Mouse (Mus musculus): ENCODE results near the gene Eif2b3. TPM values are rescaled to one million over a fixed set of nuclear protein-coding genes. Genes with fewer than 3 reads are reported as not detected.

The Eif2b3 gene
- polyA plus RNA-seq, 1 experiment: 24.0 TPM

DNA sequence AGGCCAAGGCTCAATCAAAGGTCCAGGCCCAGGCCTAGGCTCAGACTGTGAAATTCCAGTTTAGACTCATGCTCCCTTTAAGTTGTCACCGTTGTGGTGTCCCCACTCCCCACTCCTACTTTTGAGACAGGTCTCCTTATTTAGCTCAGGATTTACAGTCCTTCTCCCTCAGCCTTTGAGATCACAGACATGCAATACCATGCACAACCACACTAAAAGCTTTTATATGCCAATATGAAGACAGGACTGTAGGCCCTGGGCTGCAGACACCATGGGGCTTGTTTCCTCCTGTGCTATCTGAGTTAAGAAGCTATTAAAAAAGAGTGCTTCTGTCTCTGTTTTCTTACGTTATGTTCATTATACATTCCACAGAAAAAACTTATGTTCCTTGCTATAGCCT is 1.5 kb upstream of the Eif2b3 start:
- DNase-seq (ENCODE audit: low spot score): no peak

DNA sequence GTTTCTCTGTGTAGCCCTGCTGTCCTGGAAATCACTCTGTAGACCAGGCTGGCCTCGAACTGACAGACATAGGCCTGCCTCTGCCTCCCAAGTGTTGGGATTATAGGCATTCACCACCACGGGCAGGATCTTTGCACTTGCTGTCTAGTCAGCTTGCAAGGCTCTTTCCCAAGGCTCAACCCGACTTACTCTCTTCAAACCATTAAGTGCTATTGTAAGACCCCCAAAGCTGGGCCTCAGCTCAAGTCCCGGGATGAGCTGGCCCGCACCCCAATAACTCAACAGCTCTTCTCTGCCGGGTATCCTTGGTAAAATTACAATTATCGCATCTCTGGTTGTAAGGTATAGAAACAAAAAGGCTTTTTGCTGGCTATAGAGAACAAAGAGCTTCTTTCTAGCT is 875 bp upstream of the Eif2b3 start:
- DNase-seq (ENCODE audit: low spot score): no peak

DNA sequence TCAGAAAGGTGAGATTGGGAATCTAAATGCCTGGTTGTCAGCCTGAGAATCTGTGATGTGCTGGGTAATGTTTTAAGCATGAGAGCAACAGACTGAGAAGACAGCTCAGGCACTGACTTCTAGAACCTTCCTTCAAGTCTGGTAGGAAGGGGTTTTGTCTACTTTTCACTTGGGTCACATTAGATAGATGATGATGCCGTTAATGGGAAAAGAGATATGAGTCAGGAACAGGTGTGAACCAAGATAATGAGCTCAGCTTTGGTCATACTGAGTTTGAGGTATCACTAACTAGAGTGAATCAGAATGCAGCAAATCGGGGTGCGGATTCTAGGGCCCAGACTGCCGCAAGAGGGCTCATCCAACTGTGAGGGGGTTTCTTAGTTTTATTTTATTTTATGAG is 4.3 kb downstream of the Eif2b3 start:
- no peak for DNase-seq (ENCODE audit: low spot score)

DNA sequence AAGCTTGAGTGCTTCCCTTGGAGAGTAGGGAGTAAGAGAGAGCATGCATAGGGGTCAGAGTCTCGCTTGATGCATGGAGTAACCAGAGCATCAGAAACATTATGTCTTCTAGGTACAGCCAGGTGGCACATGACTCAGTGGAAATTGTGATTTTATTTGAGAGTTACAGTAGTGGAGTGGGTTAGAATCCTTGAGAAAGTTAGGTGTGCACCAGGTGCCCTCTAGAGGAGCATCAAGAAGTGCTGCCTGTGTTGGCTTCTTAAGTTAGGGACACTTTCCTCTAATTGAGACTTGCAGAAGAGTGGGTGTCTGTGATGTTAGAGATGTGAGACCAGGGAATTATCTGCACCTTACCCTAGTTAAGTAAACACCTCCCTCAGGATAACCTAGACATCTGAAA is 11.9 kb downstream of the Eif2b3 start:
- no peak for DNase-seq (ENCODE audit: low spot score)

DNA sequence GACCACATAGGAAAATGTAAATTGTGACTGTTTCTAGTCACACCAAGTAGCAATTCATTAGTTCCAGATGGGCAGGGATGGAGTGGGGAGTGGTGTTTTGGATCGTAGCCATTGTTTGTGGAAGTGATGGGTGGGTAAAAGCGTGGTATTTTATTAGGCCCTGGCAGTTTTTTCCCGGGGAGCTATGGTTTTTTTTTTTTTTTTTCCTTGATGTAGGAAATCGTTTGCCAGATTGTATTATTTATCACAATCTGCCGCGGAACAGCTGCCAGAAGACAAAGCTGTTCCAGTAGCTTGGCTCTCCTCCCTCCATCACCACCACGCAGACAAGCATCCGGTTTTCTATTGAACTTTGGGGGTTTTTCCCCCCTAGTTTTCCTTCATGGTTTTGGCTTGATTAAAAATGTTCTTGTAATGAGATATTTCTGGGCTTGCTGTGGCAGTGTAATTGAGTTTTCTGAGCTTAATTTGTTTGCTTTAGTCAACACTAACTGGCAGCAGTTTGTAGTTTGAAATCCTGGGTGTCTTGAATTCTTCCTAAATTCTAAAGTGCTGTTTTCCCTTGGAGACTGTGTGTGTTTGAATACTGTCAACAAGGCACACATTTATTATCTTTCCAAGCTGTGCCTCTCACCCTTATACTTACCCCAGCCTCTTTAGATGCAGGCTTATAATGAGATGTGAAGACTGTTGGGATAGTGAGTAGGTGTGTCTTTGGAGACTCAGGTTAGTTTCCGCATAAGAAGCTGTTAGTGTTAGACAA is 20.9 kb downstream of the Eif2b3 start:
- no peak for DNase-seq (ENCODE audit: low spot score)

DNA sequence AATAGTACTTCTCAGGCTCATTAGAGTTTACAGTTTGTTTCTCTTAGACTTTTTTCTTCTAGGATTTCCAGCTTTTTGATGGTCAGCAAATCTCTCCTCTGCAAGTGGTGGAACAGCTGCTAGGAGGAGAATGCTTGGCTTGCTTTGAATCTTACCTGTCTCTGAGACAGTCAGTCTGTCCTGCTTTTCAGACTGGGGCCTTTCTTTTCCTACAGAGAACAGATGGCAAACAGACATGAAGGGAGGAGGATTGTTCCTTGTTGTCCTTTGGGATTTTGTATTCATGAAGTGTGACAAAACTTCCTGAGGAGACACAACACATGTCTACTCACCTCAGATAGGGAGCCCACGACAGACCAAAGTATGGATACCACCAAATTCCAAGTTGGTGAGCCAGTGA is 21.6 kb downstream of the Eif2b3 start:
- DNase-seq (ENCODE audit: low spot score): no peak

DNA sequence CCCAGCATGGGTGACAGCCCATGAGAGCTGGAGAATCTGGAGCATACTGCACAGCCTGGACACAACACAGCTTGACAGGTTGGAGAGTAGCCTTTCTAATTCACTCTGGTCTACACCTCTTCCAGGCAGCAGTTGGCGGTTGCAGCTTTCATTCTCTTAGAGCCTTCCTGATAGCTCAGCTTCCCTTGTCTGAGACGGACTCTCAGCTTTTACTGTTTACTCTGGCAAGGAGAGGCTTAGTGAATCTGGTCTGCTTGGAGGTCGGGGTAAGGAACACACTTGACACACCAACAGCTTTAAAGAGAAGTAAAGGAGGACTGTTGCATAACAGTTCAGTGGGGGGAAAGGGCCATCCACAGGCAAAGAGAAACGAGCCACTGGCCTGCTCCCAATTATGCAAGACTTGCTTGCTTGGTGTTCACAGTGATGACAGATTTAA is 22.1 kb downstream of the Eif2b3 start:
- DNase-seq (ENCODE audit: low spot score): no peak

DNA sequence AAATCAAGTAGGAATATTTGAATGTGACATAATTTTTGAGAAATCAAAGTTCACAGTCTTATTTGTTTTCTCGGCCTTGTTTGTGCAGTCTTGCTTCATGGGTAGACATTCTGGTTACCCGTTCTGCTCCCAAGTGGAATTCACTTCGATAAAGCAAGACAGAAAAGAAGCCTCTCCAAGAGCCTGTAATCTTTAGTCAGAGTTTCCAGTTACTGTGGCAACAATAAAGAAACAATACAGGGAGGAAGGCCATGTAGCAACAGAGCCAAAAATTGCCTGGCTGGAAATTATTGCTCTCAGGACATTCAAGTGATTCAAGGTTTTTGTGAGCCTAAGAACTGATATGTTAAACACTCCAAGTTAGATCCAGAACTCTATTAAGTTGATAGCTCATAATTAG is 29.6 kb downstream of the Eif2b3 start:
- no peak for DNase-seq (ENCODE audit: low spot score)

DNA sequence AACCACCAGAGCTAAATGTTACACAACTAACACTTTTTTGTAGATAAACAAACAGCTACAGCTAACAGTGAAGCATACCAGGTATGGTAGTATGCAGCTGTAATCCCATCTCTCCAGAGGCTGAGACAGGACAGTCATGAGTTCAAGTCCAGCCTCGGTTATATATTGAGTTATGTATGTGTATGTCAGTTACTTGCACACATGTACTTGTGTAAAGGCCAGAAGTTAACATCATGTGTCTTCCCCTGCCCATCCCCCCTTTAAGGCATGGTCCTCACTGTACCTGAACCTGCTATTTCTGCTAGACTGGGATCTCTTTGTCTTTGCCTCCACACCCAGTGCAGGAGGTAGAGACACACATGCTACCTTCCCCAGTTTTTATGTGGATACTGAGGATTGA is 30.3 kb downstream of the Eif2b3 start:
- DNase-seq (ENCODE audit: low spot score): no peak

DNA sequence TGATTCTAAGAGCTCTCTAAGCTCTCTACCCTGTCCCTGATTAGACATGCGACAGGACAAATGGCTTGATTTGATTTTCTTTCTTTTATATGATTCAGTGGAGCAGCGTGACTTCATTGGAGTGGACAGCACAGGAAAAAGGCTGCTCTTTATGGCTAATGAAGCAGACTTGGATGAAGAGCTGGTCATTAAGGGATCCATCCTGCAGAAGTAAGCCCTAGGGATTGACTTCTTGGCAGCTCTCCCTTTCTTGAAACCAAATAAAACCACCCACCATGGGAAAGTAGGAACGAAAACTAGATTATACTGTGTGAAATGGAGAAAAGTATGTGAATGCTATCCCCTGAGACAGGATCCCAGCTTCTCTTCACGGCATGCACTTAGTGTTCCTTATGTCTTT is 33.4 kb downstream of the Eif2b3 start:
- no peak for DNase-seq (ENCODE audit: low spot score)

DNA sequence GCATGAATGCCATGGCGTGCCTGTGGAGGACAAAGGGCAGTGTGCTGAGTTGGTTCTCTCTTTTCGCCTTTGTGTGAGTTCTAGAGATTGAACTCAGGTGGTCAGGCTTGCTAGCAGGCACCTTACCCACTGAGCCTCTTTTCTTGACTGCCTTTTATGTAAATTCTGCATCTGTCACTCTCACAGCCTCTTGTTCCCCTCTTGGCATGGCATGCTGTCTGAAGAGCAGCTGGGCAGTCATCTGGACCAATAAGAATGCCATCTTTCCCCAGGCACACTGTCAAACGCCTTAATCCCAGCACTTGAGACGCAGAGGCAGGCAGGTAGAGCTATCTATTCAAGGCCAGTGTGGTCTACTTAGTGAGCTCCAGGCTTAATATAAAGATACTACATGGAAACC is 34.8 kb downstream of the Eif2b3 start:
- no peak for DNase-seq (ENCODE audit: low spot score)

DNA sequence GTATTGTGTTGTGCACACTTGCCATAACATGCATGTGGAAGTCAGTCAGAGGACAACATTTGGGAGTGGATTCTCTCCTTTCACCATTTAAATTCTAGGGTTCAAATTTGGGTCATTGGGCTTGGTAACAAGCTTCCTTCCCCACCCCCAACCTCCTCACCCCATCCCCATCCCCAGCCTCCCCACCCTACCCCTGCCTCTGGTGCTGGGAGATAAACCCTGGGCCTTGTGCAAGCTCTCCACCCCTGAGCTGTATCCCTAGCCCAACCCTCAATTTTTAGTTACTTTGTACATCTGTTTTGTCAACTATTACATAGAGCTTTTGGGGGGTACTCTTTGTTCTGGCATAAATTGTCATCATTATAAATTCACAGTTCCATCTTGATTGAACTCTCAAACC is 36.9 kb downstream of the Eif2b3 start:
- DNase-seq (ENCODE audit: low spot score): no peak

DNA sequence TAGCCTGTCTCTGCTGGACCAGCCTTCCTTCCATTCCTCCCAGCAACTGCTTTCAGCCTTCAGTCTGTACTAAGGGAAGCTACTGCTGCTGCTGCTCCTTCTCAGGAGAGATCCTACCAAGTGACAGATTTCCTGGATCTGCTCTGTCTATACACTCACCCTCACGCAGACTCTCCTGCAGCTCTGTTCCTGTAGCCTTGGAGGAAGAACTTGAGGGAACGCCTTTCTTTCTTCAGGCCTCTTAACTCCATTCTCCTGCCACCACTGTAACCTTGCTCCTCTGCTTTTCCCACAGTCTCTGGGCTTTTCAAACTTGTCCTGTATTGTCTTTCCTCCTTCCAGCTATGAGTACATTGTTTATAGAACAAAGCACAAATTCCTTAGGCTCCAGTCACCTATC is 37.3 kb downstream of the Eif2b3 start:
- no peak for DNase-seq (ENCODE audit: low spot score)

DNA sequence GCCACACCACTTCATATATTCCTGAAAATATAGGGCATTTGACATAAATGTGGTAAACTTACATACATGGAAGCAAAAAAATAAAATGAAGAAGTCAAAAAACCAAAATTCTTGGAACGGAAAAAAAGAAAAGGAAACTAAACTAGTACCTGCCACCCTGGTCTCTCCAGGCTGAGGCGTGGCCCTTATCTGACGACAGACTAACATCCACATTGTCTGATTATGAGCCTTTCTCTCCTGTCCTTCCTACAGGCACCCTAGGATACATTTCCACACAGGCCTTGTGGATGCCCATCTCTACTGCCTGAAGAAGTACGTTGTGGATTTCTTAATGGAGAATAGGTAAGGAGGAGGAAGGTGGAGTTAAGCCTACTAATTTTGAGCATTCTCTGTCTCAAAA is 39.3 kb downstream of the Eif2b3 start:
- no peak for DNase-seq (ENCODE audit: low spot score)

DNA sequence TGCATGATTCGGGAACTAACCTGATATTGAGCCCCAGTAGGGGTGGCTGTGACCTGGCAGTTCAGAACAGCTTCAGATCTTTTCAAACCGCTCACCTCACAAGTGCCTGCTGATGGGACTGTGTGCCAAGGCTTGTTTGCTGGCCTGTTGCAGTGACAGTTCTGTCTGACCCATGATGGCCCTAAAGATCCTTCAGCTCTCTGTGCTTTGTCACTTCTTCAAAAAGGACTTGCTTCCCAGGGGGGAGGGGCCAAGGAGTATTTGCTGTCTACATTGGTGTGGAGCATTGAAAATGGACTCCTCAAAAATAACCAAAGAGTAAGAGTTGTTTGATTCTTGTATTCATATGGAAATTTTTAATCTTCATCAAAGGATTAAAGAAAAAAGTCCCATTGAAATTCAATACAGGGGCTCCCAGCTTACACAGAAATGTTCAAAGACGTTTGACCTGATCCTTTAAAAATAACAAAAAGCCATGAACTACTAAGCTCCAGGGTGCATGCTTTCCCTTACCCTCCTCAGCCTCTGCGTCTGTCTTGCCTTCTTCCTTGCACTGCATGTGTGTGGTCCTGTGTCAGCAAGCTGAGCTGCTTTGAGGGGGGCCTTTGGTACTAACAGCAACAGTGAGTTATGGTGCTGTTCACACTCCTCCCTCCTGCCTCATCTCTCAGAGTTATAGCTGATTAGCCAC is 43.6 kb downstream of the Eif2b3 start:
- DNase-seq (ENCODE audit: low spot score): no peak

DNA sequence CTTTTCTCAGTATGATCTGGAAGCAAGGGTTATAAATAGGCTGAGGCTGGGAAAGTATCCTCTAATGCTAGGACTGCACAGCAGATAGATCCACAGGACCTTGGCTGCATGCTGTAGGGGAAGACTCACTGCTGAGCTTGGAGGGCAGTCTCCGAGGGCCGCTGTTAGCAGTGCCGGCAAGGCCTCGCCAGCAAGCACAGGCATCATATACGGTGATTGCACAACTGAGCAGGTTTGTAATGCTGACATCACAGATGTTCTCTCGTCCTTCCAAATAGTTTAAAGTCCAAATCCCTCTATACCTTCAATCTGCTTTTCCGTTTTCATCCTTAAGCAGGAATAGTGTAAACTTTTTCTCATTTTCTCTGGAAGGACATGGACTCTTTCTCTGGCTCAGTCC is 48.8 kb downstream of the Eif2b3 start:
- no peak for DNase-seq (ENCODE audit: low spot score)

DNA sequence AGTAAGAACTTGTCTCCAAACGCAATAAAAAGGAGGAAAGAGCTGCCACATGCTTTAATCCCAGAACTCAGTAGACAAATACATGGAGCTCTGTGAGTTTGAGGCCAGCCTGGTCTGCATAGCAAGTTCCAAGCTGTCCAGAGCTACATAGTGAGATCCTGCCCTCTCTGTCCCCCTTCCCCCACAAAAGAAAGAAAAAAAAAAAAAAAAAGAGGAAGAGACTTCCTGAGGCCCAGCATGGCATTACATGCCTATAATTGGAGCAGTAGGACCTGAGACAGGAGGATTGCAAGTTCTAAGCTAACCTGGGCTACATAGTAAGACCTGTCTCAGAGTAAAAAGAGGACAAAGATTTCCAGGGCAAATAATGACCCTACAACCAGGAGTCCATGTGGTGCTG is 50.4 kb downstream of the Eif2b3 start:
- no peak for DNase-seq (ENCODE audit: low spot score)

DNA sequence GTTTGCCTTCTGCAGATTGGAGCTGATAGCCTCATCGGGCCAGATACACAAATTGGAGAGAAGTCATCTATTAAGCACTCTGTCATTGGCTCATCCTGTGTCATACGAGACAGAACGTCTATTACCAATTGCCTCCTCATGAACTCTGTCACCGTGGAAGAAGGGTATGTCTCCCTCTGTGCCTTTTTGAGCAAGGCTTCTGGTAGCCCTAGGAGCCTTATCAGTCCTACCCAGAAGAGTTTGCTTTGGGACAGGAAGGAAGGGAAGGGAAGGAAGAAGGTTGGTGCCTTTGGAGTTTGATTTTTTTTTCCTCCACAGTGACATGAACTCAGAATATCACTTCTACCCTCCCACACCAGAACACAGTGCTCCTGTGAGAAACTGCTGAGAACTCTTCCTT is 51.4 kb downstream of the Eif2b3 start:
- DNase-seq (ENCODE audit: low spot score): no peak

DNA sequence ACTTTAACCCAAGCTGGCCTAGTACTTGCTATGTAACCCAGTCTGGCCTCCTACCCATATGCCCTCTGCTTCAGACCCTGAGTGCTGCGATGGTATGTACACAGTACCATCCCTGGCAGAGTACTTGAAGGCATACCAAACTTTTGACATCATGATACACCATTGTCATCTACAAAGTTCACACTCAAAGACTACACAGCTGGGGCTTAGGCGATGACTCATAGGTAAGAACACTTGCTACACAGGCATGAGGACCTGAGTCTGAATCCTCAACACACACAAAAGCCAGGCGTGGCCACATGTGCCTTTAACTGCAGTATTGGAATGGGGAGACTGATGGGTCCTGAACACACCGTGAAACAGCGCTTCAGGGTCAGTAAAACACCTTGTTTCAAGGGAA is 52.0 kb downstream of the Eif2b3 start:
- DNase-seq (ENCODE audit: low spot score): no peak

DNA sequence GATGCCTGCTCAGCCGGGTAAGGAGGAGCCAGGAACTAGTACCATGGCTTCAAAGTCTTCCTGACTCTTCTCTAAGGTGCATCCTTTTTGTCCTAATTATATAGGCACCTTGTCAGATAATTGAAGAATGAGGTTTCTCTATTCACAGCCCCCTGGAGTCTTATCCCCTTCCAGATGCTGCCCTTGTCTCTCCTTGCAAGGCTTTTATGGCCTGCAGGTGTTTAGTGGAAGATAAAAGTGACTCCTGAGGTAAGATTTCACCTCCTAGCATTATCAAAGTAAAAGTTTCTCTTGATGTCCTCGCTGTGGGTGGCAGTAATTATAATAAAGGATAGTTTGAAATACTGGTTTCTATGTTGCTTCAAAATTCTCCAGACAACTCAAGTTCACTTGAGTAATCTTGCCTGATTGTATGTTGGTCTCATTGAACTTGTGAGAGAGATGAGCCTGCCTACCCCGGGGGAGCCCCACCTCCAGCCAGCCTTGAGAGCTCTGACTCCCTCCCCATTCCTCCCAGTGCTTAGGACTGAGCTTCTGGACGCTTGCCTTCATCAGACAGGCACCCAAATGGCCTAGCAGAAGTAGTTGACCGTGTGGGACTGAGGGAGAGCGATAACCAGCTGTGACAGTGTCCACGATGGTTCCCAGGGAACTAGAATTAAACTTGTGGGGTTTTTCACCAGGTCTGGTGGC is 68.9 kb downstream of the Eif2b3 start:
- no peak for DNase-seq (ENCODE audit: low spot score)

DNA sequence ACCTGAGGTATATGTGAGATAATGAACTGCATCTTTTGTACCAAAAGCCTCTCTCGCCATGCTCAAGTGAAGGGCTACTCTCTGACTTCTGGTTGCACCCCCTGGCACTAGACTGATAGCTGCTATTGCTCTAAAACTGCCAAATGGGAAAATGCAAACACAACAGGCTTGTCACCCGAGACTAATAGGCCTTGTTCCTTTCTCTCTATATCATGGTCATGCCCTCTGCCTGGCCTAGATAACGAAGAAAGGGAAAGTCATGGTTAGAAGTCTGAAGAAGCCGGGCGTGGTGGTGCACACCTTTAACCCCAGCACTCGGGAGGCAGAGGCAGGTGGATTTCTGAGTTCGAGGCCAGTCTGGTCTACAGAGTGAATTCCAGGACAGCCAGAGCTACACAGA is 71.4 kb downstream of the Eif2b3 start:
- no peak for DNase-seq (ENCODE audit: low spot score)

DNA sequence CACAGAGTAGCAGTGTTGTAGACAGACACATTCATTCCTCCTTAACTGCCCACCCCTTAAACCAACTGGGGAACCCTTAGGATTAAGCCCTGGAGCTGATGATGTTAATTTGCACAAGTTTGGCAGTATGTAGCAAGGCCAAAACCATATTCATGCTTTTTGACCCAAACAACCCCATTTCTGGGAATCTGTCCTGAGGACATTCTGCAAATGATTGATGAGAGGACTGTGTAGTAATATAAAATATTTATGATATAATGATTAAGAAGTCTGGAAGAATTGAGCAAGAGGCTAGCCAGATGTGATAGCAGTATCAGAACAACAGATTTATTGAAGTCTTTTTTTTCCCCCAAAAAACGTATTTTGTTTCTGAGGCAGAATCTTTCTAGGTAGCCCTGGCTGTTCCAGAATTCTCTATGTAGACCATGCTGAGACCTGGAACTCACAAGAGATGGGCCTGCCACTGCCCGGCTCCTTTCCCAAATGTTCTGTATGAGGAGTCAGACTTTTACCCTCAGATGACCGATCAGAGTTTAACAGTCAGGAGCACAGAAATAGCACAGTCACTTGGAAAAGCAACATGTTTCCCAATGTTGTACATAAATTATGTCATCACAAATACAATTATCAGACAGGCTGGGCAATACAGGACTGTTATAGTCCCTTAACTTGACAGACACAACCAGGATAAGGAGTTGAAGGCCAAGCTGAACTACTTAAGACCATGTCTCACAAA is 75.6 kb downstream of the Eif2b3 start:
- DNase-seq (ENCODE audit: low spot score): no peak
